Mouse (Mus musculus) kidney, postnatal 0 days (tissue): Measurements from ENCODE around the gene Ppp2r5b. TPM values are rescaled to one million over a fixed set of nuclear protein-coding genes. Genes with fewer than 3 reads are reported as not detected.

ENCODE experiments used
- ATAC-seq: fragments of 200-750 bp; cut with Nextera tagmentation; replicated peaks from 2 replicates; pipeline ENCODE4 v1.8.0; 2017; ENCODE audit warnings: low read depth, moderate number of reproducible peaks, moderate TSS enrichment, moderate library complexity; ENCODE audit not compliant: low FRiP score
- DNase-seq: peaks from one replicate; pipeline ENCODE4 v3.0.0-alpha.2; 2016; ENCODE audit warnings: low spot score
- H3K27ac ChIP-seq: fragments of 300-500 bp; sonication (generic); 2 replicates; pipeline ENCODE4 v1.5.1; 2014; ENCODE audit warnings: mild to moderate bottlenecking
- H3K27me3 ChIP-seq: fragments of 300-500 bp; sonication (generic); 2 replicates; pipeline ENCODE4 v1.6.1; 2014; ENCODE audit warnings: low read length, mixed read lengths; ENCODE audit not compliant: insufficient read depth
- H3K36me3 ChIP-seq: fragments of 300-500 bp; sonication (generic); 2 replicates; pipeline ENCODE4 v1.6.1; 2014; ENCODE audit warnings: low read length, mixed read lengths; ENCODE audit not compliant: insufficient read depth
- H3K4me1 ChIP-seq: fragments of 300-500 bp; sonication (generic); replicated peaks from 2 replicates; pipeline ENCODE4 v1.6.1; 2014; ENCODE audit warnings: antibody characterized with exemption, low read length, mixed read lengths; ENCODE audit not compliant: insufficient read depth
- H3K4me2 ChIP-seq: fragments of 300-500 bp; sonication (generic); 2 replicates; pipeline ENCODE4 v1.6.1; 2014; ENCODE audit warnings: mild to moderate bottlenecking, low read length, moderate library complexity, mixed read lengths
- H3K4me3 ChIP-seq: fragments of 300-500 bp; sonication (generic); replicated peaks from 2 replicates; pipeline ENCODE4 v1.5.1; 2014; ENCODE audit warnings: low read depth, low read length
- H3K9ac ChIP-seq: fragments of 300-500 bp; sonication (generic); 2 replicates; pipeline ENCODE4 v1.6.1; 2014; ENCODE audit warnings: low read depth, low read length
- H3K9me3 ChIP-seq: fragments of 300-500 bp; sonication (generic); replicated peaks from 2 replicates; pipeline ENCODE4 v1.6.1; 2016; ENCODE audit warnings: low read length, inconsistent platforms, mixed read lengths
- CTCF ChIP-seq: IDR thresholded peaks from 2 replicates; pipeline ENCODE4 v1.5.1; 2016; ENCODE audit warnings: antibody characterized with exemption, low read depth, mild to moderate bottlenecking, moderate library complexity
- WGBS: fragments of 180-500 bp; shearing (Covaris S2); extraction: QIAGEN DNeasy Blood & Tissue Kit; methylation state at CpG from one replicate; pipeline ENCODE4 v1.1.7; 2014; 5-methylcytosine and 5-hydroxymethylcytosine counted together
- polyA plus RNA-seq: library from polyadenylated mRNA; unstranded; fragments of >200 nt; fragmentation: Nextera tagmentation; extraction: Ambion mirVana; gene quantifications from 2 replicates; pipeline ENCODE4 v1.2.1, GENCODE M21; 2015

Gene Ppp2r5b
- polyA plus RNA-seq = 19.9 and 20.4 TPM in 2 replicates

DNA sequence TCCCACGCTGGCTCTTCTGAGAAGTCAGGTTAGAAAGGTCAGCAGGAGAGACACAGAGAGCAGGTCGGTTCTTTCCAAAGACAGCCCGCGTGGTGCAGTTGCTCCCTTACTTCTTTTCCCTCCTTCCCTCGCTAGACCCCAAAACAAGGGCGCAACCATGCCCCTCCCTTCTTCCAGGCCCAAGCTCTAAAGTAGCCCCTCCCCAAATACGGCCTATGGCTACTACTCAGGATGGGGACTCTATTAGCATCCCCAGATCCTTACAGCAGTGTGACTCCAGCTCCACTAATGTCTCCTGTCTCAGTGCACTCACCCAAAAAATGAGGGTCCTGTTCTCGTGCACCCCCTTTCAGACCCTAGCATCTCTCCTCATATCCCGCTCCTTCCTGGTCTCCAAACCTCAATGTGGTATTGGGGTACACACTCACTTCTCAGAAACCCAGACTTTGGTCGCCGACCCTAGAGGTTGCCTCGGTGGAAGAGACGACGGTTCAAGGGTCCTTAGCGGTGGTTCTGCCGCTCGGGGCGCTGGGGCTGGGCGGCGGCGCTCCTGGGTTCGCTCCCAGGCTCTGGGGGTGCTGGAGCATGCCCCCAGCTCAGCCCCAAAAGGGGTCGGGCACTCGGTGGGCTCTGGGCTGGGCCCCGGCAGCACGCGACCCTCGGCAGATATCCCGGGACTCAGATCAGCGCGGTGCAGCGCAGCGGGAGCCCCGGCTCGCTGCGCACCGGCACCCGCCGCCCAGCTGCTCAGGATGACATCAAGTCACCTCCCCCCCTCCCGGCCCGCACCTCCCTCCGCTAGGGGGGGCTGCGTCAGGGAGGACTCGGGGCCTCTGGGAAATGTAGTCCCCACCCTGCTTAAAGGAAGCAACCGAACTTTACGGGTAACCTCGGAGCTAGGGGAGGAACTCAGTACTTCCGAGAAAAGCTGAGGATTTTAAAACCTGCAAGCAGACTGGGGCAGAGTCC lies at the start of gene Ppp2r5b:
Gene Ppp2r5b, minus strand, starts transcription at position 789 of the 969 bp plus-strand sequence.
- Histone ChIP-seq H3K4me2 (peak within 1 kb of the TSS; percentile 76), H3K27ac (peak within 1 kb of the TSS; percentile 94), H3K4me1 (peaks cover 15% of the 10 kb centered on the region), H3K4me3 (peak within 1 kb of the TSS; percentile 76), H3K9me3 (no peaks in the 10 kb centered on the region), H3K27me3 (no peaks in the 10 kb centered on the region), H3K36me3 (peaks cover 14% of the 10 kb centered on the region; the same call in 1 of the 2 replicates), H3K9ac (peak within 1 kb of the TSS; percentile 85)
- DNase-seq (peak; percentile 95), ATAC-seq (peak; percentile 89)
- 2% methylated on average over 48 of the region's 48 CpGs for WGBS
- peak; percentile 61 for TF ChIP-seq CTCF

DNA sequence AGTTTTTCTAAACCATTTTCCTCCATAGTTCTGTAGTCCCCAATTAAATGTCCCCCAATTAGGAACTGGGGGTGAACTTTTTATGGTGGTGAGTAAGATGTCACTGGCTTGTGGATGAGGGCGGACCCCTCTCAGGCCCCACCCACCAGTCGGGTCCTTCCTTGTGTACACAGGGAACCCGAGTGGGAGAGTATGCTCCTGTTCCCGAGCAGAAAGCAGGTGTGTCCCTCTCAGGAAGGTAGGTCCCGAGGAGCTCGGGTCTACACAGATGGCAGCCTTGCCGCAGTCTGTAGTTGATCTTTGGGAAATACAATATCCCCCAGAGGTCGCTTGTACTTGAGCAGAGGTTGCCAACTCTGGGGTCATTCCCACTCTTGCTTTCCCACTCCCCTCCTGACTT lies 49.6 kb upstream of the Ppp2r5b start:
- Histone ChIP-seq H3K4me1 (0 out of 2 replicates have a peak, but pooled peaks cover 12% of the 10 kb centered on the region), H3K27ac (no peak overlapping the region), H3K9ac (no peak overlapping the region), H3K36me3 (peaks cover 30% of the 10 kb centered on the region), H3K27me3 (no peaks in the 10 kb centered on the region), H3K4me3 (no peak overlapping the region), H3K4me2 (no peak overlapping the region), H3K9me3 (no peaks in the 10 kb centered on the region)
- WGBS = 63% methylated on average over 8 of the region's 8 CpGs
- no peak for ATAC-seq
- TF ChIP-seq CTCF = no peak
- DNase-seq = no peak

DNA sequence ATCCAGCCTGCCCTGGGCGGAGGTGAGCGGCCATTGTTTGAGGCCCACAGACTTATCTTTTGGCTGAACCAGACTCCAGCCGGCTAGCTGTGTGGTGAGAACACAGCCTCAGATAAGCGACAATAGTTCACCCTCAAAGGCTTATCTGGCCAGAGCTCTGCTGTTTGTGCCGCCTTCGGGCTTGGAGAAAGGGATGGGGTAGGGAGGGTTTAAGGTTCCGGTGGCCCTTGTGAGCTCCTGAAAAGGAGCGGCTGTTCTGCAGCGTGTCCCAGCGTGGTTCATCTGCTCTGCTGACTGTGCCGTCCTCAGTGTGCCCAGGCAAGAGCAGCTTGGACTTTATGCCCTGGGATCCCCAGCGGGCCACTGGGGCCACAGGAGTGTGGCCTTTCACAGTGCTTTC lies 48.8 kb upstream of the Ppp2r5b start:
- H3K4me2 ChIP-seq = no peak overlapping the region
- peaks cover 20% of the 10 kb centered on the region; the same call in 1 of the 2 replicates for H3K4me1 ChIP-seq
- H3K4me3 ChIP-seq = no peak overlapping the region
- peaks cover 30% of the 10 kb centered on the region for H3K36me3 ChIP-seq
- no peak for TF ChIP-seq CTCF
- no peaks in the 10 kb centered on the region for H3K27me3 ChIP-seq
- H3K9me3 ChIP-seq = no peaks in the 10 kb centered on the region
- WGBS = 90% methylated on average over 12 of the region's 12 CpGs
- ATAC-seq = no peak
- DNase-seq = no peak
- no peak overlapping the region for H3K9ac ChIP-seq
- H3K27ac ChIP-seq = no peak overlapping the region

DNA sequence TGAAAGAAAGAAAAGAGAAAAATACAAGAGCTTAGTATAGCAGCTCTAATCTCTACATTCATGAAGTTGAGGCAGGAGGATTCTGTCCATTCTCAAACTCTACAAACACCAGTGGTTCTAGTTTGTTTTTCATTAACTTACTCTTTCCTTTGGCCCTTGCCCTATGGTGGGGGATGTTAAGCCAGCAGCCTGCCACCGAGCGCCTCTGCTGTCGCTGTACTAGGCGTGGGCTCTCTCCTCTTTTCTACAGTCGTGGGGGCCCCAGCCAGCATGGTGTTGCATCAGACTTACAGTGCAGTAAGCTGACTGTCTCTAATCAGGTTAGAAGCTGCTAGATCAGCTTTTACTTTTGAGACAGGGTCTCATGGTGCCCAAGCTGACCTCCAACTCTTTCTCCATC lies 47.3 kb upstream of the Ppp2r5b start:
- Histone ChIP-seq H3K27me3 (no peaks in the 10 kb centered on the region), H3K4me3 (no peak overlapping the region), H3K9ac (no peak overlapping the region), H3K36me3 (peaks cover 30% of the 10 kb centered on the region), H3K4me1 (peaks cover 31% of the 10 kb centered on the region), H3K27ac (no peak overlapping the region), H3K4me2 (no peak overlapping the region), H3K9me3 (no peaks in the 10 kb centered on the region)
- no peak for DNase-seq
- WGBS = 72% methylated on average over 5 of the region's 5 CpGs
- ATAC-seq = no peak
- TF ChIP-seq CTCF = no peak

DNA sequence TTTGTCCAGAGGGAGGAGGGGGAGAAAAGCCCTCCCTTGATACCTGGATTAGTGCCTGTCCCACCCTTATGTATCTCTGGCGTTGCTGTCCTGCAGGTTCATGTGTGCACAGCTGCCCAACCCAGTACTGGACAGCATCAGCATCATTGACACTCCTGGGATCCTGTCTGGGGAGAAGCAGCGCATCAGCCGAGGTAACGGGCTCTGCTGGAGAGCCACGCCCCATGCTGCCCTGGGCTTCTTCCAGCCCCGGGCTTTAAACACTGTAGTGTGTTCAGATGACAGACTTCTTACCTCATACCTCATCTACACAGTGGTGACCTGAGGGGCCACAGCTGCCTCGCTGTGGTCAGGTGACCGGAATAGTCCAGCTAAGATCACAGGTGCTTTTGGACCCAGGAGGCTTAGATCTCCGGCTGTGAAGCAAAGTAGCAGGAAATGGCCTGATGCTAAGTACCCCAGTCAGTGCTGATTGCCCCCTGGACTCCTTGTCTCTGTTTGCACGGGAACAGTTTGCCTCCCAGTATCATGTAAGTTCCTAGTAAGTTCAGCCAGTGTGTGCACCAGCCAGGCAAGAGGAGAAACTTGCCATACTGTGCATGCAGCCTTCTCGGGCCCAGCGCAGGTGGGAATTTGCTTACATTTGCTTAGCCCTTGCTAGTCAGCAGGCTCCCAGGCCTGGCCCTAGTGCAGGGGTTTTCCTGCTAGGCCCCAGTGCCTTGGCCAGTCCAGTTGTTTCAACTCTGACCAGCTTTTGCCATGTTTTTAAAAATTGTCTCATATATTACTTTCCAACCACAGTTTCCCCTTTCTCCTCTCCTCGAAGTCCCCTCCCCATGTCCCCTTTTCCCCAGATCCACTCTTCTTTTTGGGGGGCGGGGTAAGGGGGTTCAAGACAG lies 45.7 kb upstream of the Ppp2r5b start:
- Histone ChIP-seq H3K36me3 (peaks cover 30% of the 10 kb centered on the region), H3K9ac (no peak overlapping the region), H3K4me3 (no peak overlapping the region), H3K4me2 (no peak overlapping the region), H3K9me3 (no peaks in the 10 kb centered on the region), H3K27ac (no peak overlapping the region), H3K4me1 (peaks cover 33% of the 10 kb centered on the region), H3K27me3 (no peaks in the 10 kb centered on the region)
- WGBS = 74% methylated on average over 14 of the region's 14 CpGs
- no peak for TF ChIP-seq CTCF
- DNase-seq = no peak
- ATAC-seq = no peak

DNA sequence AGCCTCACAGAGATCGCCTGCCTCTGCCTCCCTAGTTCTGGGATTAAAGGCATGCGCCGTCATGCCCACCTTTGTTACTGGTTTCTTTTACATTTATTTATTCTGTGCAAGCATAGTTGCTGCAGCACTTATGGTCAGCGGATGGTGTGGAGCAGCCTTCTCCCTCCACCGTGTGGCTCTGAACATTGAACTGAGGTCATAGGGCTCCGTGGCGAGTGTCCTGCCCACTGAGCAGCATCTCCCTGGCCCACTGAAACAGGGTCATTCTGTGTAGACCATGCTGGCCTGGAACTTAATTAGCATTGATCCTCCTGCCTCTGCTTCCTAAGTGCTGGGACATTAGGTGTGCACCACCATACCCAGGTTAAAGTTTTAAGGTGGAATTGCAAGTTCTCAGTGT lies 44.9 kb upstream of the Ppp2r5b start:
- no peaks in the 10 kb centered on the region for H3K27me3 ChIP-seq
- 0 out of 2 replicates have a peak overlapping the region, but pooled peaks have one; percentile 35 for H3K9ac ChIP-seq
- DNase-seq (no peak), ATAC-seq (no peak)
- no peaks in the 10 kb centered on the region for H3K9me3 ChIP-seq
- peaks cover 26% of the 10 kb centered on the region for H3K36me3 ChIP-seq
- no peak overlapping the region for H3K4me2 ChIP-seq
- no peak overlapping the region for H3K27ac ChIP-seq
- H3K4me3 ChIP-seq = no peak overlapping the region
- peaks cover 32% of the 10 kb centered on the region for H3K4me1 ChIP-seq
- TF ChIP-seq CTCF = no peak
- 64% methylated on average over 7 of the region's 7 CpGs for WGBS
